Mouse (Mus musculus) megakaryocyte progenitor cell, adult 5-6 weeks (primary cell): ENCODE measurements at regions not wholly inside any gene's neighbourhood (a gene's known extent, or its start where the extent isn't known, plus 50 kb on each side); places are given as distances from the start of the nearest gene placed in this dataset.

Source experiments
- ATAC-seq: replicated peaks from 2 replicates; pipeline ENCODE4 v1.8.0; 2016; ENCODE audit warnings: mild to moderate bottlenecking, moderate TSS enrichment, inconsistent platforms; ENCODE audit not compliant: poor library complexity

DNA sequence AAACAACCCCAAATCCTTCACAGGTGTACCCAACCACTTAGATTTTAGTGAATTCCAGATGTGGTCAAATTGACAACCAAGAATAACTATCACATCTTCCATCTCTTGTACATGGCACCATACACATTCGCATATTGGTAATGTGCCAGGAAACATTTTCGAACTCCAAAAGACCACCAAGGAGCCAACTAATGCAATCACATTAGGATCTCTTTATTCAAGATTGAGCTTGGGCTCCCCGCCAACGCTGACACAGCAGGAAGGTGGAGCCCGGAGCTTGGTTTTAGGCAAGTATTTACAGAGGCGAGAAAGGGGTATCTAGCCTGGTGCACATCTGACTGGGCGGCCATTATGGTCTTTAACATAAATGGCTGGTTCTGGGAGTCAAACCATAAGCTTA, 285.8 kb upstream of the Auts2 start:
- ATAC-seq: no peak

DNA sequence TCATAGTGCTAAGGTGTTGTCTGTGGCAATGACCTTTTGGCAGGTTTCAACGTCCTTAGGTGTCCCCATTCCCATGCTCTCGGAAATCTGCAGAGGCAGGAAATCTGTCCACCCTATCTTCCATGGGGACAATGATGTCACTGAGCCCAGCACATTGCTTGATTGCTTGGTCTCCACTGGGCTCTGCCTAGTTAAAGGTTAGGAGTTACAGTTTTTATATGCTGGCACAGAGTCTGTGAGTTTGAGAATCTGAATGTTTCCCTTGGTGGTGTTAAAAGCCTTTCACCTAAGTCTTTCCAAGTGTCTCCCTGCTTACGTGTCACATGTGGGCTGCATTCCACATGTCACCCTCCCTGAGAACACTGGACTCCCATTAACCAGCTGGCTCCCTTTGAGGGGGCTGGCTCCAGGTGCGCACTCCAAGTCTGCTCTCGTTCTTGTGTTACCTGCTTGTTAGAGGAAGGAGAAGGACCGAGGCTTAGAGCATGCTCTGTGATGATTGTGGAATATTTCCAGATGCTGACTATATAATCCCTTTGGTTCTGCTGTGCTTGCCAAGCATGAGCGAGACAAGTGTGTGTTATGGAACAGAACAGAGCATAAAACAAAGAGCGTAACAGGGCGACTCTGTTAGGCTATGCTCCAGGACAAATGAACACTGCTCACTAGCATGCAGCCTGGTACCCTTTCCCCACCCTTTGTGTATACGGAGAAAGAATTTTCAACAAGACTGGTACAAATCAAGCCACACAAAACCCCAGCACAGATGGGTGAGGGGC, 284.6 kb upstream of the Auts2 start:
- ATAC-seq: no peak

DNA sequence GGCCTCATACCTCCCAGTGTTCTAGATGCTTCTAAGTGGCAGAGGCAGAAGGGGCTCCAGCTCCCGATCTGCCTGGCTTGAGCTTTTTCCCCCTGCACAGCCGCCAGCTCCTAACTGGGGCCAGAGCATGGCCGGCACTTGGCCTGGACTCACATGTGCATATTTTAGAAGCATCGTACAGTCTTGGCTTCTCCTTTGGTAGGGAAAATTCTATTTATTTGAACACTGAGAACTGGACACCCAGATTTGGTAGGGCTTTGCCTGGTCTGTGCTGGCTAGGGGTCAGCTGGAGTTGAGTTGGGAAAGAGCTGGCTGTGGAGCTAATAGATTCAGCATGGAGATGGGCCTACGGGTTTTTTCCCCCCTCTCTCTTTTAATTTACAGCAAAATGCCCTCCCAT, 282.9 kb upstream of the Auts2 start:
- ATAC-seq: no peak

DNA sequence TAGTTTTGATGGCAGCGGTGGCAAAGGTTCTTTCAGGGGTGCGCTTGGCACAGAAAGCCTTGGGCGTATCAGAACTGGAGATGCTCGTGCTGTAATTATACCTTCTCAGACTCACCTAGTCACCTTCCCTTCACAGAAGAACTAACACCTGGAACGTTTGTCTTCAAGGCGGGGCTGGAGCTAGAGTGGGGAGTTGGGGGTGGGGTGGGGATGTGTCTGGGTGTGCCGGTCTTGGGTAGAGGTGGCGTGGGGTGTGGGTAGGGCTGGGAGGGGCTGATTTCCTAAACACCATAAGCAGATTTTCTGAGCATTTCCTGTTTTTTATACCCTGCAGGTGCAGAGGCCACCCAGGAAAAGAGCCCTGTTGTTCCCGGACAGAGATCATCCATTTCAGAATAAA, 274.5 kb upstream of the Auts2 start:
- ATAC-seq: no peak

DNA sequence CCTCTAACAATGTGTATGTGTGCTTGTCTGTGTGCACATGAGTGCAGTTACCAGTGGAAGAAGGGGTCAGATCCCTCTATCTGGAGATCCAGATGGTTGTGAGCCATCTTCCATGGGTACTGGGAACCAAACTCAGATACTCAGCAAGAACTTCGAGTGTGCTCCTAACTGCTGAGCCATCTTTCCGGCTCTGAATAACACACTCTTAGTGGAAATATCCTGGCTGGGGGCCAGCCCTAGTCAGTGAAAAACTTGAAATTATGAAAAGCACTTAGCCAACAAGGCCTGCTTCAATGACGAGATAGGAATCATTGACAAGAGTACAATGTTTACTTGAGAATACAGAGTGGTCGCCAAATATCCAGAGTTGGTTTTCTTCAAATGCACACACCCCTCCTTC, 266.0 kb upstream of the Auts2 start:
- ATAC-seq: no peak

DNA sequence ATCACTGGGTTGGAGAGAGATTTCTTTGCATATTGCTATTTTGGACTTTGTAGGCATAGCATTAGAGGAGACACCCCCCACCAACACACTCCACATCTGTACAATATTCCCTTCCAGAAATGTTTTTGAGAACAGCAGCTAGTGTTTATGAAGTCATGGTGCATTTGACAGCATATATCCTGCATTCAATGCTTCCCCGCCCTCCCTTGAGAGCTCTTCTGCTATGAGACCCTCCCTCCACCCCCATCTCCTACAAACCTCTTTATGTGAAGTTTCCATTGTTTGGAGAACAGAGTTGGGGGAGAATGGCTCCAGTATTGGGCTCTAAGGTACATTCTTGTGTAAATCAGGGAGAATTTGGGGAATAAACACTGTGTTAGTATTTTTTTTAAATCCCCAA, 252.9 kb upstream of the Auts2 start:
- no peak for ATAC-seq

DNA sequence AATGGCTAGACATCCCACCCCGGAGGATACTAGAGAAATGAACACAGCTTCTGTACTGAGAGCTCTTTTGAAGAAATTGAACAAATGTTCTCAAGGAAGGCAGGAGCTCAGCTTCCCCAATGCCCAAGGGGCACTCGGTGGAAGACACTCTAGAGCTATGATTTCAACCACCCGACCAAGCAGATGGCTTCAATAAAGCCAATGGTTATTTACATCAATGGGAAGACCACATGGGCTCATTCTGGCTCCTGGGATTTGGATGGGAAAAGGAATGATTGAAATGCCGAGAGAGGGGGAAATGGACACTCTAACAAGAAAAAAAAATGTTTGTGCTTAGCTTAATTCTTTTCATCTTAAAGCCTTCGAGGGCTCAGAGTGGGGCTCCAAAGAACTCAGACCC, 249.3 kb upstream of the Auts2 start:
- no peak for ATAC-seq

DNA sequence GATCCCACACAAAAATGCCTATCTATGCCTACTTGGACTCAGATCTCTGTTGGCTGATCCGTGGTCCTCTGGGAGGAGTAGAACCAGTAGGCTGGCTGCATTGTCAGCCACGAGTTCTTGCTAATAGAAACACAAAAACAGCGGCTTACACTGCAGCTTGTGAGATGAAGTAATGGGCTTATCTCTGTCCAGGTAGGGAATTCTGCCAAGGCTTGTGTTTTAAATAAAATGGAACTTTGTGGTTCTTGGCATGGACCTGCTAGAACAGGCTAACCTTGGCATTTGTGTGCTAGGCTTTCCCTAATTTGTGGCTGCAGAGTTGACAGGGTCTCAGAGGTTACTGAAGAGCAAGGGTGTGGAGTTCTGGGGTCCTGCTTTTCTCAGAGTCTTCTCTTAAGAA, 242.1 kb upstream of the Auts2 start:
- ATAC-seq: no peak

DNA sequence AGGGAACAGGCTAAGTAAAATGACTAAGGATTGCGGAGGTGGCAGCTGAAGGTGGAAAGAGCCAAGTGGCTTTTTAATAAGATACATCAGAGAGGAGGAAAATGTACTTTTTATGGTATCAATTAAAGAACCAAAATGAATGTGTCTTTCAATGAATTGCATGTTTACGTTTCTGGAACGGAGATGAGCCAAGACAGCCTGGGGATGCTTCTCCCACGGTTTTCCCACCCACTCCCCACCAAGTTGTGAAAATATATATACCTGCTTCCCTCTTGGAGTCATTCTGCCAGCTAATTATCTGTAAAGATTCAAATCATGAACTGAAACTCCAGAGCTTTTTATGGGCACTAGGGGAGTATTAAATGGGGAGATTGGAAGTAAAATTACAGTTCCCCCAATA, 241.6 kb upstream of the Auts2 start:
- no peak for ATAC-seq

DNA sequence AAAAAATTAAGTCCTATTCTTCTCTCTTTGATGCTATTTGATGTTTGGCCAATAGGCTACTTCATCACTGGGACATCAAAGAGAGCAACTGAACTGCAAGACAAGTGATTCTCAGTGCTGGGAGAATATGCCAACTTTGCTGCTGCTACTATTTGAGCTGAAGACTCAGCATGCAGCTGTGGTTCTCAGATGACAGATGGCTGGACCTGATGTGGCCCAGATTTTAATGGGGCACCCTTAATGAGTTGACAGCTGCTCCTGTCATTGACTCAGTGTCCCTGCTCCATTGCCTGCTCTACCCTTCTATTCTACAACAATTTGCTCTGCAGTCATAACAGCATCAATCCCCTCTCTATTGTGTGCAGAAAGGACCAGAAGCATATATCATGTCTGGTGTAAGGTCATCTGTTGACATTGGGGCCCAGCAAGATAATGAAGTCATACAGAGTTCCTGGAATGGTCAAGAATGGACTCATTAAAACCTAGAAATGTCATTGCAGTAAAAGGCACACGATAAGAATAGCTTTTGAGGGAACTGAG, 231.1 kb upstream of the Auts2 start:
- ATAC-seq: no peak

DNA sequence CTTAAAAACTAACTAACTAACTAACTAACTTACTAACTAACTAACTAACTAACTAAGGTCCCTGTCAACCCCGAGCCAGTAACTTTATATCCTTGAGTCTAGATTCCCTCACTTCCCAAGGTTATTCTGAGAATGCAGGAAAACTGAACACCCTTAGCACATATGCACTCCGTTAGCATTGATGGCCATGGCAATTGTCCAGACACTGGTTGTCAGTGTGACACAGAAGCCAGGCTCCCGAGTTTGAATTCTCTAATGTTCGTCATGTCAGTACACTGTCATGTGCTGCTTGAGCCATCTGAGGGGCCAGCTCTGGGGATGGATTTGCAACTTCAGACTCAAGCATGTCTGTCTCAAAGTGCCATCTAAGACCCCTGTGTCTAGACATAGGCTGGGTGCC, 217.3 kb upstream of the Auts2 start:
- ATAC-seq: no peak

DNA sequence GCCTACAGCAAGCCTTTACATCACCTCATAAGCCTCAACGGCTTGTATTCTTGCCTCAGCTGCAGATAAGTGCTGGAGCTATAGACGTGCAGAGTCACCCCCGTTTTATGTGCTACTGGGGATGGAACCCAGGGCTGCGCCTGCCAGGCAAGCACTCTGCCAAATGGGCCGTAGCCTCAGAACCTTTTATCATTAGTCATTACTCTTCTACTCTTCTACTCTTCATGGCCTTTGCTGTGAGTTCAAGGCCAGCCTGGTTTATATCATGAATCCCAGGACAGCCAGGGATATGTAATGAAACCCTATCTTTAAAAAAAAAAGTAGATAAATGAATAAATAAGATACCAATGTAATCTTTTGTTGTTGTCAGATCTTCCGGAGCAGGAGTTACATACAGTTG, 216.6 kb upstream of the Auts2 start:
- ATAC-seq: no peak

DNA sequence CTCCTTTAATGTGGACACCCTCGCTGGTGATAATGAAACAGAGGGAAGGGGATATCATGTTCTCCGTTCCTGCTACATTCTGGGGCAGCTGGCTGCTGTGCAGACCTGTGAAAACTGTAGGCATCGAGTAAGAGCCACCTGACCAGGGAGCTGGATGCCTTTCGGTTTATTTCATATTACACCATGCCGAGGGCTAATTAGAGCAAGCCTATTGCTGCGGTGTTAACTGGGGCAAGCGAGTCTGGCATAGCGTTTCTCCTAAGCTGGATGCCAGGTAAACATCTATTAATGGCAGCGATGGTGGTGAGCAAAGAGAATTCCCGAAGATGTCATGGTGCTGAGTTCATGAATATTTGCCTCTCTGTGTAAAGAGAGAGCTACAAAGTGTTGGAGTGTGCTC, 215.8 kb upstream of the Auts2 start:
- ATAC-seq: no peak

DNA sequence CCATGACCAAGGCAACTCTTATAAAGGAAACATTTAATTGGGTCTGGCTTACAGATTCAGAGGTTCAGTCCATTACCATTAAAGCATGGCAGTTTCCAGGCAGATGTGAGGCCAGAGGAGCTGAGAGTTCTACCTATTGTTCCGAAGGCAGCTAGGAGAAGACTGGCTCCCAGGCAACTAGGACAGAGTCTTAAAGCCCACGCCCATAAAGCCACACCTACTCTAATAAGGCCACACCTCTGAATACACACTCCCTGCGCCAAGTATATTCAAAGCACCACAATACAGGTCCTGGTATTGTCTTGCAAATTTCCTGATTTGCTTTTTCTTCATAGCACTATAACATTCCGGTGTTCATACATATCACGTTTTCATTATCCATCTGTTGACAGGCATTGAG, 194.8 kb upstream of the Auts2 start:
- ATAC-seq: no peak

DNA sequence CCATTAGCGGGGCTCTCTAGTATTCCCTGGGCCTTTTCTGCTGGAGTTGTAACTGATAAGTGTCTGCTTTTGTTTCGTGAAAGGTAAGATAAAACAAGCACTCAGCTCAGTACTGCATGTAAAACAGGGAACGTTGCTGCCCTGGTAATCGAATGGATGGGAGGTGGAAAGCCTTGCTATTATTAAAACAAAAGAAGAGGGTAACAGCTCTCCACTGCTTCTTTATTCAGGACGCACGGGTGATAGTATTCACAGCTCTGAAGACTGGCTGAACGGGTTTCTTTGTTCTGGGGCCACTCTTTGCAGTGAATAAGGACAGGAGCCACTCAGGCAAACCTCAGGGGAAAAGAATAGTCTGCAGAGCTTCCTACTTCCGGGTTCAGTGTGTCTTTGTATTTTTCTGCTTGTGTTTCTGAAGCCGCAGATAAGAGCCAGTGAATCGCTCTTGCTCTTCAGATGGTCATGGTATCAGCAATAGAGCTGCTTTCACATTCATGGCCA, 185.6 kb upstream of the Auts2 start:
- ATAC-seq: no peak

DNA sequence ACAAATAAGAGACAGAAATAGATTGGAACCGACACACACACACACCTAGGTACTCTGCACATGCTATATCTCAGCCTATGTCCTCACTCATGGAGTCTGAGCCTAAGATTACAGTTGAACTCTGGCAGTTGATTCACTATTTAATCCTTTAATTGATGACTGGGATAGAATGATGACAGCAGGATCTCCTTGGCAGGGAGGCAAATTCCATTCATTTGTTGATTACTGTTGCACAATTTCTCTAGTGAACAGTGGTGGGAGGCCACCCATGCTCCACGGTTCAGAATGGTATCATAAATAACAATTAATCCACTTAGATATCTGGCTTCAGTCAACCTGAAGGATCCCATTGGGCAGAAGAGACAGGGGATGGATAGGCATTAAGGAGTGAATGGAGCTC, 181.3 kb upstream of the Auts2 start:
- no peak for ATAC-seq

DNA sequence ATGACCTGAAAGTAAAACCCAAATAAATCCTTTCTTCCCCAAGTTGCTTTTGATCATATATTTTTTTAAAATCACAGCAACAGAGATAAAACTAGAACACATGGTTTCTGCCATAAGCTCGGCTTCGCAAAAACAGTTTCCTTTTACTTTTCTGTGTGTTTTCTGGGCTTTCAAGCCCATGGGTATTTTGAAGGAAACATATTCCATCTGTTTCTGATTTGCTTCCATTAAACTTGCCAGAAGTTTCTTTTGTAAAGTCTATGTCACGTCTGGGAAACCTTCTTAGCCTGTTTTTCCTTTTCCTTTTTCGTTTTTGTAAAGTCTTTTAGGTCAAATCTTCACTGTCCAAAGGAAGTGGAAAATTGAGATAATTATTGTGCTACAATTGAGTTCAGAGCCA, 167.2 kb upstream of the Auts2 start:
- no peak for ATAC-seq

DNA sequence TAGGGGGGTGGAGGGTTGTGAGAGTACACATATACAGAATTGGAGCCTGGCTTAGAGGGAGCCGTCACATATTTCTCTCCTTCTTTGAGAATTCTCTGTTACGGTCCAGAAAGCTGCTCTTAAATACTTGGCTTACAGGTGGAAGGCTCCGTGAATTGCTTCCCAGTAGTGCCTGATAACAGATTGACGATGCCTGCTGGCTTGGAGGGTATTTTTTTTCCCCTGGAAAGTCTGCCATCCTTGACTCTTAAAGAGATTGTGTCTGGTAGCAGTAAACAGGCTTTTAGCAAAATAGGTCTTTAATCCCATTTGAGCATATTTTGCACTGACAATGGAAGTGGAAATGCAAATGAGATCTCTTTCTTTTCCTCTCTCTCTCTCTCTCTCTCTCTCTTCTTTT, 164.4 kb upstream of the Auts2 start:
- ATAC-seq: no peak

DNA sequence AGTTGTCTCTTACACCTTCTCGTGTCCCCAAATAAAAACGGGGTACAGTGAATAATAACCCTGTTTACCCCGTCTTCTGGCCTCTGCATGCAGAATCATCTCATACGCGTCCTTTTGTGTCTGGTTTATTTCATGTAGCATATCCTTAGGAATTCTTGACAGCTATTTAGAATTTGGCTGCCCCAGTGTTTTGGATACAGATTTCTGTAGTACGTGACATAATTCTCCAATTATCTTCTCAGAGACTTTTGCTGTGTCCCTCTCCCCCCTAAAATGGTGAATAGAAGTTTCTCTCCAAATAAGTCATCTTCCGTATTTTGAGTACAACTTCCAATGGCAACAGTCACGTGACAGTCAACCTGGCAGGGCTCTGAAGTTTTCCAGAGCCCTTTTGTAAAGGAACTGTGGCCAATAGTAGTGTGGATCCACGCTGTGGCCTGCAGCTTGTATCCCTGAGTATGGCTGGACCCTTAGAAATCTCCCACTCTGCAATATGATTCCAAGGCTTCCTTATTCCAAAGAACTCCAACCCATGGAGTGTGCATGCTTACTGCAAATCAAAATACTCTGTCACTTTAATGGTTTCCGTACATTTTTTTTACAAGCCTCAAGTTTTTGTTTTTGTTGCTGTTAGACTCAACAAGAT, 160.4 kb upstream of the Auts2 start:
- ATAC-seq: no peak

DNA sequence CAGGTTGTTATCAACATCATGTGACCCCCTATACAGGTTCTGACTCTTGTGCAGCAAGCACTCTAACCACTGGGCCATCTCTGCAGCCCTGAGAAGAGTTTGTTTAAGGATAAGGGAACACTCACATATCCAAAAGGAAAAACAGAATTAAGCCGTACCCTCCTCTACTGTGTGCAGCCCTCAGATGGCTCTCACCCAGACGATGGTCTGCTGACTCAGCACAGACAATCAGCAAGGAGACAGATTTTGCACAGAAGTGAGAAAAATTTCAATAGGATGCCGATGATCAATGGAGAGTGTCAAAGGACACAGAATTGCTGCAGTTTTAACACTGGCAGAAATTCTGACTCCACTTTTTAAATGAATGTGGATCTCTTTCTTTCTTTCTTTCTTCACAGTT, 159.4 kb upstream of the Auts2 start:
- no peak for ATAC-seq

DNA sequence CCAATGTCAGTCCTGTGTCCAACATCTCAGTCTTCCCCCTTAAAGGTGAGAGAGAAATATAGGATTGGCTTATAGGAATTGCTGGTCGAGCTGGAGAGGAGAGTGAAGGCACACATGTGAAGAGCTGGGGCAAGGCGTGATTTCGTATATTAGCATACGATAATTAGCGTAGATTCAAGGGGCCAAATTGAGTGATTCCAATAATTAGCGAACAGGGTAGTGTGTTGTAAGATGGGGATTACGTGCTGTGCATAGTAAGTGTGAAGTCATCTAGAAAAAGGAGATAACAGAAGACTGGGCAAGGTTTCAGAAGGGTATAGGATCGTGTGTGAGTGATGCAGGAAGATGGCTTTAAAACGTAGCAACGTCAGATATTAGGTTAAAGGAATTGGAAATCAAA, 147.6 kb upstream of the Auts2 start:
- no peak for ATAC-seq

DNA sequence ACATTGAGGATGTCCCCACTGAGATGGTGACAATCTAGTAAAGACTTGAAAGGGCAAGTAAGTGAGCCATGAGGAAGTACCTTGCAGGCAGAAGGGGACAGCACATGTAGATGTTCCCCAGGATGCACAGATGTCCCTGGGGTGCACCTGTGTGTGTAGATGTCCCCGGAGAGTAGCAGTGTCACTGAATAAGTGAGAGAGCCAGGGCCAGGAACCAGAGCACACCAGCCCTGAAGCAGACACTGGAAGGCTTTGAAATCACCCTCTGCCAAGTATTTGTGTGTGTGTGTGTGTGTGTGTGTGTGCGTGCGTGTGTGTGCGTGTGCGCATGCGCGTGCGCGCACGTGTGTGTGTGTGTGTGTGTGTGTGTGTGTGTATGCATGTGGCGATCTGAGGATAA, 132.1 kb upstream of the Auts2 start:
- ATAC-seq: no peak
